Mouse (Mus musculus): ENCODE results near the gene Aak1. TPM values are rescaled to one million over a fixed set of nuclear protein-coding genes. Genes with fewer than 3 reads are reported as not detected.

Gene Aak1
- polyA plus RNA-seq, 1 experiment = 24.0 TPM

DNA sequence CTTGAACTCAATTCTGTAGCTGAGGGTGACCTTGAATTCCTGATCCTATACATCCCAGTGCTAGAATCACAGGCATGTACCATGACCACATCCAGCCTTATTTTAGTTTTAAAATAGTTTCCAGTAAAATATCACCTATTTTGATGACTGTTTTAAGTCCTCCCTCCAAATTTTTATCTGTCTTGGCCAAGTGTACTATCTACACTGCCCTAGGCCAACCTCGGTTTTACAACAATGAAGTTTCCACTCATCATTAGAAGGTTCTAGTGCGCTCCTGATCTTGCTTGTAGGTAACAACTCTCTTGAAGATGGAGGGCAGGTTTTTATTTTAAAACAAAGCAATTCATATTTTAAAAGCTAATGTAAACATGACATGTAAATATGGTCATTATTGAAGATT is 57.9 kb downstream of the Aak1 start:
- no peak for TF ChIP-seq POLR2A (IDR thresholded peaks at IDR 0.05; ENCODE audit: borderline replicate concordance, low read depth, low read length)
- Histone ChIP-seq H3K4me3 (ENCODE audit: insufficient read depth, low read length) (no peak overlapping the region), H3K4me1 (ENCODE audit: control insufficient read depth, insufficient read depth, low read length) (no peaks in the 10 kb centered on the region), H3K27ac (ENCODE audit: insufficient read depth, low read depth, low read length) (no peak overlapping the region)

DNA sequence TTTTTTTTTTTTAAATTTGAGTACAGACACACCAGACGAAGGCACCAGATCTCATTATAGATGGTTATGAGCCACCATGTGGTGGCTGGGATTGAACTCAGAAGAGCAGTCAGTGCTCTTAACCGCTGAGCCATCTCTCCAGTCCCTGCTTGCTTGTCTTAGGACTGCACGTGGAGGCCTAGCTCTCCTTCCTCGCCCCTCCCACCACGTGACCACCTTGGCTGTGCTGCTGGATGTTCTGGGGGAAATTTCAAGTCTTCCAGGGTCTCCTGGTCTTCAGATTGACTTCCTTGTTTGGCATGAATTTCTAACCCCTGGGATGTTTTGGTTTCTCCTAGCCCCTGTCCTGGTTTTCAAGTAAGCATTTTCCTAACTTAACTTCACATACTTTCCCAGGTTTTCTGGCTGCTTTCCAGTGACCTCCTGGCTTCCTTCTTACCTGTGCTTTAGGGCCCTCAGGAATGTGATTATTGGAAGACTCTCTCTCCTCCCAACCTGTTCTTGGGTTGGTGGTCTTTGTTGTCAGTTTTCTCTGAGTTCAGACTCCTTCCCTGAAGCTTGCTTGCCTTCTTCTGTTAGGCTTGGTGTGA is 59.3 kb downstream of the Aak1 start:
- TF ChIP-seq POLR2A (IDR thresholded peaks at IDR 0.05; ENCODE audit: borderline replicate concordance, low read depth, low read length) (no peak), CTCF (IDR thresholded peaks at IDR 0.05; ENCODE audit: low read depth, low read length) (no peak)
- Histone ChIP-seq H3K4me3 (ENCODE audit: insufficient read depth, low read length) (no peak overlapping the region), H3K27ac (ENCODE audit: insufficient read depth, low read depth, low read length) (no peak overlapping the region), H3K4me1 (ENCODE audit: control insufficient read depth, insufficient read depth, low read length) (no peaks in the 10 kb centered on the region)

DNA sequence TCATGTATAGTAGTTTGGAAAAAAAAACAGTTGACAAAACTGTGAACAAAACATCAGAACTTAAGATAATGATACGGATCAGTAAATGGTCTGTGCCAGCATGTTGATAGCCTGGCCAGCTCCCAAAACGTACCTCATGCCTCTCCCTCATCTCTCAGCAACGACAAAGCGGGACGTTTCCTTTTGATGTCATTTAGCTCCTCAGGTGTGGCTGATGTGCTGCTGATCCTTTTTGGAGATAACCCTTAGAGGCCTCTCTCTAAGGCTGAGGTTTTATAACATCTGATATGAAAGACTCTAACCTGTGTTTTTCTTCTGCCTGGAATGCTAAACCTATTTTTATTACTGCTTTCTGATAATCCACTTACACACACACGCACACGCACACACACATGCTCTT is 60.6 kb downstream of the Aak1 start:
- Histone ChIP-seq H3K4me1 (ENCODE audit: control insufficient read depth, insufficient read depth, low read length) (no peaks in the 10 kb centered on the region), H3K27ac (ENCODE audit: insufficient read depth, low read depth, low read length) (no peak overlapping the region), H3K4me3 (ENCODE audit: insufficient read depth, low read length) (no peak overlapping the region)
- TF ChIP-seq POLR2A (IDR thresholded peaks at IDR 0.05; ENCODE audit: borderline replicate concordance, low read depth, low read length) = no peak
- TF ChIP-seq CTCF (IDR thresholded peaks at IDR 0.05; ENCODE audit: low read depth, low read length) = no peak

DNA sequence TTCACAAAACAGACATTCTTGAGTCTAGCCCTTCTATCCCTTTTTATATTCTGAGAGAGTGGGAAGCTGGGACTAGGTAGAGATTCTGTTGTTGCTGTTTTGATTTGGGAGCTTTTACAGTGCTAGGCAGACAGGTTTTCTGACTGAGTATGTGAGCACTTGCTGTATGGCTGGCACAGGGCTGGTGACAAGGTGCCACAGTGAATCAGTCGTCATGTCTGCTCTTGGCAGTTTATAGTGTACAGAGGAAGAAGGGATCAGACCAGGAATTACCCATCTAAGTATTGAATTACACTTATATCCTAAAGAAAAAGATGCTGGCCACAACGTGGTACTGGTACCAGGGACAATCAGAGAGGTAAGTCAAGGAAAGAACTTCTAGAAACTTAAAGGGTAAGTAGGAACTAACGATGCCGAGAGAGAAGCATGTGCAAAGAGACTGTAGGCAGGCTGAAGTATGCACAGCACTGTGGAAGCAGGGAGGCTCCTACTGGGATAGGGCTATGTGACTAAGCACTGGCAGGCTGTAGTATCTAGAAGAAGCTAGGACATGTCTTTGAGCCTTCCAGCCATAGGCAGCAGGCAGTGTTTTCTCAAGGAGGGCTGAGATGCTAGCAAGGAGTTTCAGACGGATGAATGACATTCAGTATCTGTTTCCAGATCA is 67.0 kb downstream of the Aak1 start:
- Histone ChIP-seq H3K27ac (ENCODE audit: insufficient read depth, low read depth, low read length) (no peak overlapping the region), H3K4me1 (ENCODE audit: control insufficient read depth, insufficient read depth, low read length) (no peaks in the 10 kb centered on the region)
- TF ChIP-seq POLR2A (IDR thresholded peaks at IDR 0.05; ENCODE audit: borderline replicate concordance, low read depth, low read length) (no peak), CTCF (IDR thresholded peaks at IDR 0.05; ENCODE audit: low read depth, low read length) (no peak)

DNA sequence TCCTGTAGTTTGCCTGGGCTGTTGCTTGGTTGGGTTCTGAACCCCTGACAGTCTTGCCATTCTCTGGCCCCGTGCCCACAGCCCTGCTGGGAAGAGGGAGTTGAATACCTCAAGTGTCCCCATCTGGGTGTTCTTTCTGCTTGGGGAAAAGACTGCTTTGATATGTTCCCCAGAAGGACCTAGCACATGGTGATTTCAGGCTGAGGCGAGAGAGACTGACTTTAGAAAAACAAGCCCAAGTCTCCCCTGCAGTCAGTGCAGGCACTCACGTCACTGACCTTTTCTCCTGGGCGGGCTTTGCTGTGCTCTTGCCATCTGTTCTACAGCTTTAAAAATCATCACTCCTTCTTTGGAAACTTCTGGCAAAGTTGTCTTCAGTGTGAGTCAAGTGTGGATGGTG is 67.9 kb downstream of the Aak1 start:
- H3K27ac ChIP-seq (ENCODE audit: insufficient read depth, low read depth, low read length) = no peak overlapping the region
- no peaks in the 10 kb centered on the region for H3K4me1 ChIP-seq (ENCODE audit: control insufficient read depth, insufficient read depth, low read length)
- no peak for TF ChIP-seq CTCF (IDR thresholded peaks at IDR 0.05; ENCODE audit: low read depth, low read length)
- no peak for TF ChIP-seq POLR2A (IDR thresholded peaks at IDR 0.05; ENCODE audit: borderline replicate concordance, low read depth, low read length)
- H3K4me3 ChIP-seq (ENCODE audit: insufficient read depth, low read length) = no peak overlapping the region

More for the DNA sequence above, 67.0 kb downstream of the Aak1 start:
- no peak overlapping the region for H3K4me3 ChIP-seq (ENCODE audit: insufficient read depth, low read length)

DNA sequence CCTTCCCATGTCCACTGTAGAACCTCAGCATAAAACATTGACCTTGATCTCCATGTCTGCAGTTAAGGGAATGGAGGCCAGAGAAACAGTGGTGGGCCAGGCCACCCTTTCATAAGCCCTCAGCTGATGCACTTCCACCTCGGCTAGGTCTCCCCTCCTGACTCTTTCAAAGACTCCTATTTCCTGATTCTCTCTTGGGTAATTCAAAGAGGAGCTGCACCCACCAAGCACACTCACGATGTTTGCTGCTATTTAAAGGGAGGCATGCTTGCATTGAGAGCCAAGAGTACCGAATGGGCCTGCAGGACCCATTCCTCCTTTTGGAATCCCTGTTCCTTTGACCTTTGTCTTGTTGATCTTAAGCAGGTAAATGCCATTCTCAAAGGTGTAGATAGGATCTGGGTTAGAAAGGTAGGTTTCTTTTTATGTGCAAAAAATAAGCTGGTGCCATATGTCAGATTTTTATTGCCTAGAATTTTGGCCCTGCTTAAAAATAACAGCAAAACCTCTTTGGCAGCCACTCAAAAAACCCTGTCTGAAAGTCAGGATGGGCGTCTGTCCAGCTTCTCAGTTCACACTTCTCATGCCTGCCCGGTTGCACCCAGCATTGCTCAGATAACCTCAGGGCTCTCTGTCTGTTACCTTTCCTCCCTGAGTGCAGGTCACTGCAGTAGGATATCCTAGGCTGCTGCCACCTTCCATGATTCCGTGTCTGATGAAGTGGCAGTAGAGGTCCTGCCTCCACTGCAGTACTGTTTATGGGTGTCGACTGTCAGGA is 68.9 kb downstream of the Aak1 start:
- Histone ChIP-seq H3K4me1 (ENCODE audit: control insufficient read depth, insufficient read depth, low read length) (no peaks in the 10 kb centered on the region), H3K27ac (ENCODE audit: insufficient read depth, low read depth, low read length) (no peak overlapping the region), H3K4me3 (ENCODE audit: insufficient read depth, low read length) (no peak overlapping the region)
- TF ChIP-seq CTCF (IDR thresholded peaks at IDR 0.05; ENCODE audit: low read depth, low read length) = no peak
- TF ChIP-seq POLR2A (IDR thresholded peaks at IDR 0.05; ENCODE audit: borderline replicate concordance, low read depth, low read length) = no peak

DNA sequence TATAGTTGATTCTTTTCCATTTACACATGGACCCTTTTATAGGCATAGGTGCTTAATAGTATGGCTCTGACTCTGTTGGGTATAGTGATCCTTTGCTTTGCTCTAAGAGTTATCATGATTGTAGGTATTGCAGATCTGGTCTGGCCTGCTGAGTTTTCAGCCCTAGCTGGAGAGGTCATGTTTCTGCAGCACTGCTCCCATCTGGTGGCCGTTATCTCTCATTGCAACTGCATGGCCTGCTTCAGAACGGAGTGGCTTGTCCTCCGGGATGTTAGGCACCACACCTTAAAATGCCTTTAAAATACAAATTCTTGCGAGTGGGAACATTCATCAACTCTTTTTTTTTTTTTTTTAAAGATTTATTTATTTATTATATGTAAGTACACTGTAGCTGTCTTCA is 72.6 kb downstream of the Aak1 start:
- TF ChIP-seq POLR2A (IDR thresholded peaks at IDR 0.05; ENCODE audit: borderline replicate concordance, low read depth, low read length) (no peak), CTCF (IDR thresholded peaks at IDR 0.05; ENCODE audit: low read depth, low read length) (peak; percentile 78)
- no peak overlapping the region for H3K27ac ChIP-seq (ENCODE audit: insufficient read depth, low read depth, low read length)
- H3K4me3 ChIP-seq (ENCODE audit: insufficient read depth, low read length) = no peak overlapping the region
- H3K4me1 ChIP-seq (ENCODE audit: control insufficient read depth, insufficient read depth, low read length) = no peaks in the 10 kb centered on the region

DNA sequence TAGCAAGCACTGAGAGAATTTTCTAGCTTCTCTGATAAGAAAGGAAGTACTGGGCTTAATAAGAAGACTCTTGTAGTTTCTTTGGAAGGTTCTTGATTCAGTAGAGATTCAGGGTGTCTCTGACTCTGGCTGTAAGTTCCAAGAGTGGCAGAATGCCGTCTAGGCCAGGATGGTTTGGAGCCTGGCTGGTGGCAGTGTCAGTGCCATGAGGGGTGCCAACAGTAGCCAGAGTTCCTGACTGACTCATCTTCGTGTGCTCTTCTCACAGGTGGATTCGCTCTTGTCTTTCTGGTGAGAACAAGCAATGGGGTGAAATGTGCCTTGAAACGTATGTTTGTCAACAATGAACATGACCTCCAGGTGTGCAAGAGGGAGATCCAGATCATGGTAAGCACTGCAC is 75.4 kb downstream of the Aak1 start:
- H3K27ac ChIP-seq (ENCODE audit: insufficient read depth, low read depth, low read length) = no peak overlapping the region
- H3K4me3 ChIP-seq (ENCODE audit: insufficient read depth, low read length) = no peak overlapping the region
- H3K4me1 ChIP-seq (ENCODE audit: control insufficient read depth, insufficient read depth, low read length) = 0 out of 2 replicates have a peak, but pooled peaks cover 2% of the 10 kb centered on the region
- TF ChIP-seq POLR2A (IDR thresholded peaks at IDR 0.05; ENCODE audit: borderline replicate concordance, low read depth, low read length) (no peak), CTCF (IDR thresholded peaks at IDR 0.05; ENCODE audit: low read depth, low read length) (no peak)

DNA sequence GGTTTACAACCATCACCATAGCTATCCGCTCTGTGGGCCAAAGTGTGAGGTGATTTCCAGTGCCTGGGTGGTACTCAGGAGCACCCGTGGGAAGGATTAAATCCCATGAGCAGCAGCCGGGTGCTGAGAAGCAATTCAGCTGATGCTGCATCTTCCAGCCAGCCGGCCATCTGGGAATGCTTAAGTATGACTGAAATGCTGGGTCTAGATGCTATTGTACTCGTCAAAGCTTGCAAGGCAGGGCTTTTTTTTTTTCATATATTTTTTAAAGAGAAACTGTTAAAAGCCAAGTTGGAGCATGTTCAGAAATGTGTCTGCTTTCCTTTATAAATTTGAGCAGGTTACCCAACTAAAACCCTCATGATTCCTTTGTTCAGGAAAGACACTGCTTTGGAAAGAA is 85.2 kb downstream of the Aak1 start:
- Histone ChIP-seq H3K27ac (ENCODE audit: insufficient read depth, low read depth, low read length) (no peak overlapping the region), H3K4me3 (ENCODE audit: insufficient read depth, low read length) (no peak overlapping the region), H3K4me1 (ENCODE audit: control insufficient read depth, insufficient read depth, low read length) (no peaks in the 10 kb centered on the region)
- no peak for TF ChIP-seq POLR2A (IDR thresholded peaks at IDR 0.05; ENCODE audit: borderline replicate concordance, low read depth, low read length)
- TF ChIP-seq CTCF (IDR thresholded peaks at IDR 0.05; ENCODE audit: low read depth, low read length) = no peak

DNA sequence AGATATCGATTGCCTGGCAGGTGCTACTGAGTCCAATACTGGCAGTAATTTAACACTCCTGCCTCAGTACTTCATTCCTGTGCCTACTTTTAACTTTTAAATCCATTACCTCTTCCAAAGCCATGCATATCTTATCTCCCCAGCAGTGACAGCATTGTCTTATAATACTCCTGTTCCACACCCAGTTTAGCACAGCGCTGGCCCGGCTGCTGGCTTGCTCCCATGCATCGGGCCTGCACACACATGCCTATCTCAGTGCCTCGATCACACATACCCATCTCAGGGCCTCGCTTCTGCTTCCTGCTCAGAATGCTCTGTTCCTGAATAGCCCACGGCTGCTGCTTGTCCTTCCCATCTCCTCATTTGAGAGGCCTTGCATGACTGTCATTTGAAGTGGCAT is 90.5 kb downstream of the Aak1 start:
- Histone ChIP-seq H3K4me1 (ENCODE audit: control insufficient read depth, insufficient read depth, low read length) (peaks cover 3% of the 10 kb centered on the region), H3K4me3 (ENCODE audit: insufficient read depth, low read length) (no peak overlapping the region), H3K27ac (ENCODE audit: insufficient read depth, low read depth, low read length) (no peak overlapping the region)
- TF ChIP-seq POLR2A (IDR thresholded peaks at IDR 0.05; ENCODE audit: borderline replicate concordance, low read depth, low read length) (no peak), CTCF (IDR thresholded peaks at IDR 0.05; ENCODE audit: low read depth, low read length) (no peak)

Data from bone marrow macrophage, adult 2 months (primary cell).